Mouse (Mus musculus): Measurements from ENCODE around the gene Sec11a. TPM values are rescaled to one million over a fixed set of nuclear protein-coding genes. Genes with fewer than 3 reads are reported as not detected.

Gene Sec11a
- total RNA-seq (2023), result 130 TPM

GRCm38 (mm10) chr7:80947445-80948350, at the start of gene Sec11a:
Sec11a (minus strand) TSS chr7:80947780.

GRCm38 (mm10) chr7:80992980-80993833, 45.6 kb upstream of the Sec11a start, which contains the start of gene Zfp592:
Zfp592 (plus strand) TSS chr7:80993681.

GRCm38 (mm10) chr7:80904921-80905515, 42.6 kb downstream of the Sec11a start, which contains the start of gene Nmb:
Nmb (minus strand) TSS chr7:80905076.

GRCm38 (mm10) chr7:80900944-80901501, 46.6 kb downstream of the Sec11a start, which contains the start of gene Wdr73:
Wdr73 (minus strand) TSS chr7:80901269.

GRCm38 (mm10) chr7:80860729-80861274, 86.8 kb downstream of the Sec11a start, which contains the start of gene Zscan2:
Zscan2 (plus strand) TSS chr7:80860920.

Other genes with a start within 250 kb of the Sec11a start
- 257 TPM for gene Iqgap1, start 121.8 kb downstream of the Sec11a start, total RNA-seq (2023)
- gene Zscan2, start 86.9 kb downstream of the Sec11a start, total RNA-seq (2023), result 12.2 TPM
- gene Wdr73, start 46.5 kb downstream of the Sec11a start, total RNA-seq (2023), result 22.0 TPM
- gene Nmb, start 42.7 kb downstream of the Sec11a start, total RNA-seq (2023), result 17.8 TPM
- gene Zfp592, start 45.9 kb upstream of the Sec11a start, total RNA-seq (2023), result 67.8 TPM
- gene Alpk3, start 109.8 kb upstream of the Sec11a start, total RNA-seq (2023), result 0.40 TPM
- gene Slc28a1, start 167.0 kb upstream of the Sec11a start, total RNA-seq (2023), result 0.18 TPM